Mouse (Mus musculus): ENCODE measurements around the gene Cldn9. TPM values are rescaled to one million over a fixed set of nuclear protein-coding genes. Genes with fewer than 3 reads are reported as not detected.

The Cldn9 gene
- polyA plus RNA-seq, 1 experiment from 2014 or later: 2.0 TPM

- no peak overlapping the region; the same call in 1 of the 2 replicates for H3K9ac ChIP-seq (ENCODE audit: low read depth, low read length)
- no peak overlapping the region for H3K4me3 ChIP-seq (ENCODE audit: low read length)
- no peak for ATAC-seq
- 39% methylated on average over 5 of the region's 5 CpGs for WGBS
- H3K27ac ChIP-seq (ENCODE audit: low read depth, low read length): no peak overlapping the region
- peaks cover 38% of the 10 kb centered on the region for H3K4me1 ChIP-seq (ENCODE audit: control insufficient read depth, insufficient read depth, low read depth, low read length)
- H3K36me3 ChIP-seq (ENCODE audit: control insufficient read depth, insufficient read depth, low read length): no peaks in the 10 kb centered on the region
- peak overlapping the region; percentile 84; the same call in 1 of the 2 replicates for H3K4me2 ChIP-seq (ENCODE audit: low read length)
- peaks cover 29% of the 10 kb centered on the region for H3K27me3 ChIP-seq (replicated peaks; ENCODE audit: control insufficient read depth, insufficient read depth, low read length)
- no peaks in the 10 kb centered on the region for H3K9me3 ChIP-seq (ENCODE audit: control insufficient read depth, low read length)
Observed at GRCm38 (mm10) chr17:23675127-23675526, 8.7 kb downstream of the Cldn9 start.

GRCm38 (mm10) chr17:23674271-23674952, 9.4 kb downstream of the Cldn9 start:
- peaks cover 35% of the 10 kb centered on the region for H3K4me1 ChIP-seq (ENCODE audit: control insufficient read depth, insufficient read depth, low read depth, low read length)
- WGBS: 42% methylated on average over 9 of the region's 9 CpGs
- 0 out of 2 replicates have a peak, but pooled peaks cover 2% of the 10 kb centered on the region for H3K36me3 ChIP-seq (ENCODE audit: control insufficient read depth, insufficient read depth, low read length)
- H3K9ac ChIP-seq (ENCODE audit: low read depth, low read length): peak overlapping the region; percentile 83
- H3K4me2 ChIP-seq (ENCODE audit: low read length): peak overlapping the region; percentile 84
- no peak; the same call in 1 of the 2 replicates for ATAC-seq
- peaks cover 23% of the 10 kb centered on the region for H3K27me3 ChIP-seq (replicated peaks; ENCODE audit: control insufficient read depth, insufficient read depth, low read length)
- peak overlapping the region; percentile 74 for H3K4me3 ChIP-seq (ENCODE audit: low read length)
- no peaks in the 10 kb centered on the region for H3K9me3 ChIP-seq (ENCODE audit: control insufficient read depth, low read length)
- peak overlapping the region; percentile 85 for H3K27ac ChIP-seq (ENCODE audit: low read depth, low read length)

GRCm38 (mm10) chr17:23673424-23674073, 10.3 kb downstream of the Cldn9 start, which contains the start of the genes Hcfc1r1 and Thoc6:
TSS of gene Hcfc1r1 (plus strand) at chr17:23673596.
TSS of gene Thoc6 (minus strand) at chr17:23673882.
- H3K36me3 ChIP-seq (ENCODE audit: control insufficient read depth, insufficient read depth, low read length): 0 out of 2 replicates have a peak, but pooled peaks cover 2% of the 10 kb centered on the region
- ATAC-seq: peak; percentile 96
- peaks cover 16% of the 10 kb centered on the region for H3K27me3 ChIP-seq (replicated peaks; ENCODE audit: control insufficient read depth, insufficient read depth, low read length)
- H3K4me2 ChIP-seq (ENCODE audit: low read length): peak within 1 kb of the TSS; percentile 84
- no peaks in the 10 kb centered on the region for H3K9me3 ChIP-seq (ENCODE audit: control insufficient read depth, low read length)
- 0% methylated on average over 45 of the region's 45 CpGs for WGBS
- peak within 1 kb of the TSS; percentile 74 for H3K4me3 ChIP-seq (ENCODE audit: low read length)
- H3K4me1 ChIP-seq (ENCODE audit: control insufficient read depth, insufficient read depth, low read depth, low read length): peaks cover 32% of the 10 kb centered on the region
- H3K9ac ChIP-seq (ENCODE audit: low read depth, low read length): peak within 1 kb of the TSS; percentile 83
- peak within 1 kb of the TSS; percentile 85 for H3K27ac ChIP-seq (ENCODE audit: low read depth, low read length)

GRCm38 (mm10) chr17:23672761-23673160, 11.1 kb downstream of the Cldn9 start:
- H3K27ac ChIP-seq (ENCODE audit: low read depth, low read length): no peak overlapping the region
- H3K4me2 ChIP-seq (ENCODE audit: low read length): peak overlapping the region; percentile 84
- peak overlapping the region; percentile 74 for H3K4me3 ChIP-seq (ENCODE audit: low read length)
- peaks cover 32% of the 10 kb centered on the region for H3K4me1 ChIP-seq (ENCODE audit: control insufficient read depth, insufficient read depth, low read depth, low read length)
- no peak overlapping the region for H3K9ac ChIP-seq (ENCODE audit: low read depth, low read length)
- H3K36me3 ChIP-seq (ENCODE audit: control insufficient read depth, insufficient read depth, low read length): peaks cover 6% of the 10 kb centered on the region
- no peak for ATAC-seq
- WGBS: 70% methylated on average over 3 of the region's 3 CpGs
- H3K9me3 ChIP-seq (ENCODE audit: control insufficient read depth, low read length): no peaks in the 10 kb centered on the region
- peaks cover 12% of the 10 kb centered on the region for H3K27me3 ChIP-seq (replicated peaks; ENCODE audit: control insufficient read depth, insufficient read depth, low read length)

DNA sequence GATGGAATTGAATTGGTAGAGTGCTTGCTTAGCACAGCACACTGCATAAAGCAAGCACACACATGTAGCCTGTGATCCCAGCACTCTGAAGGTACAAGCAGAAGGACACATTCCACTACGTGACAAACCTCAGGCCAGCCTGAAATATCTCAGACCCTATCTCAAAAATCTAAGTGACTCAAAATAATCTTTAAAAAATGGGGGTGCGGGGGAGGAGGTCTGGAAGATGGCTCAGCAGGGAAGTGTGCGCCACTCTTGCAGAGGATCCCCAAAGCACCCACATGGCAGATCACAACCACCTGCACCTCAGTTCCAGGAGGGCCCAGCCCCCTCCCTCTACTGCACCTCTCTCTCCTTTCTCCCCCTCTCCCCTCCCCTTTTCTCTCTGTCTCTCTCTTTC, 12.3 kb downstream of the Cldn9 start:
- ATAC-seq: no peak
- Histone ChIP-seq H3K27me3 (replicated peaks; ENCODE audit: control insufficient read depth, insufficient read depth, low read length) (peaks cover 12% of the 10 kb centered on the region), H3K4me3 (ENCODE audit: low read length) (no peak overlapping the region), H3K36me3 (ENCODE audit: control insufficient read depth, insufficient read depth, low read length) (peaks cover 6% of the 10 kb centered on the region), H3K9ac (ENCODE audit: low read depth, low read length) (no peak overlapping the region), H3K4me2 (ENCODE audit: low read length) (no peak overlapping the region), H3K4me1 (ENCODE audit: control insufficient read depth, insufficient read depth, low read depth, low read length) (peaks cover 23% of the 10 kb centered on the region), H3K9me3 (ENCODE audit: control insufficient read depth, low read length) (no peaks in the 10 kb centered on the region), H3K27ac (ENCODE audit: low read depth, low read length) (no peak overlapping the region)
- 99% methylated on average over 3 of the region's 3 CpGs for WGBS

DNA sequence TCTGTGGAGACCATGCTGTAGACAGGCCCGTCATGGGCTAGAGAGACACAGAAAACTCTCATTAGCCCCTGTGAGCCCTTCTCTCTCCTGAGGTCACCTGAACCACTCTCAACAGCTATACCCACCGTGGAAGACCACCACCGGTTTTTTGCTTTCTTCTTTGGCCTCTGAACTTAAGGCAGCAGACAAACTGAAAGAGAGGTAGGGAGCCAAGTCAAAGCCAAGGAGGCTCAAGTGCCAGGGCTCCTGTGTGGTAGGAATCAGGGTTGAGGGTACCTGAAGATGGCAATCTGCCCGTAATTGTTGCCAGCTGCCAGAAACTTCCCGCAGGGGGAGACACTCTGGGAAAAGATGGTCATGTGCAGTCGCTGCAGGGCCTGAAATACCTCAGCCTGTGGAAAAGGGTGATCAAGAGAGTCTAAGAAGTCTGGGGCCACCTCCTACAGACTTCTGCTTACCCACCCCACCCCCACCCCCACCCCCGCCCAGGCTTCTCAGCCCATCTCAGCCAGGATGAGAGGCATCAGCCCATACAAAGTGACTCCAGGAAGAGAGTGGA, 13.2 kb downstream of the Cldn9 start:
- peaks cover 13% of the 10 kb centered on the region for H3K4me1 ChIP-seq (ENCODE audit: control insufficient read depth, insufficient read depth, low read depth, low read length)
- H3K36me3 ChIP-seq (ENCODE audit: control insufficient read depth, insufficient read depth, low read length): peaks cover 6% of the 10 kb centered on the region
- H3K9ac ChIP-seq (ENCODE audit: low read depth, low read length): no peak overlapping the region
- H3K9me3 ChIP-seq (ENCODE audit: control insufficient read depth, low read length): no peaks in the 10 kb centered on the region
- no peak overlapping the region for H3K27ac ChIP-seq (ENCODE audit: low read depth, low read length)
- H3K4me2 ChIP-seq (ENCODE audit: low read length): no peak overlapping the region
- whole genome bisulfite sequencing: 91% methylated on average over 7 of the region's 7 CpGs
- peaks cover 5% of the 10 kb centered on the region; the same call in 1 of the 2 replicates for H3K27me3 ChIP-seq (replicated peaks; ENCODE audit: control insufficient read depth, insufficient read depth, low read length)
- ATAC-seq: no peak
- H3K4me3 ChIP-seq (ENCODE audit: low read length): no peak overlapping the region

DNA sequence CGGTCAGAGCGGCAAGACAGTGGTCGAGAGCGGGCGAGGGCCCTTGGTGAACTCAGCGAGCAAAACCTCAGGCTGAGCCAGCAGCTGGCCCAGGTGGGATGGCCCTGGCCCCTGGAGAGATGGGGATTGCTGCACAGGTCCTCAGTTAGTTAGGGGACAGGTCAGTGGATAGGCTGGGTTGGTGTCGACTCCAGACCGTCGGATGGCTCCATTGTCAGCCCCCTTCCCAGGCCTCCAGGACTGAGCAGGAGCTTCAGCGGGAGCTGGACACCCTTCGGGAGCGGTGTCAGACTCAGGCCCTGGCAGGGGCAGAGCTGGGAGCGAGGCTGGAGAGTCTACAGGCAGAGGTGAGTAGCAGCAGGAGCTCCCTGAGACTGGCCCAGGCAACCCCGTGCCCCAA, 18.3 kb downstream of the Cldn9 start:
- Histone ChIP-seq H3K9ac (ENCODE audit: low read depth, low read length) (no peak overlapping the region), H3K9me3 (ENCODE audit: control insufficient read depth, low read length) (no peaks in the 10 kb centered on the region), H3K36me3 (ENCODE audit: control insufficient read depth, insufficient read depth, low read length) (peaks cover 6% of the 10 kb centered on the region), H3K4me2 (ENCODE audit: low read length) (no peak overlapping the region), H3K27ac (ENCODE audit: low read depth, low read length) (no peak overlapping the region), H3K4me1 (ENCODE audit: control insufficient read depth, insufficient read depth, low read depth, low read length) (peaks cover 2% of the 10 kb centered on the region; the same call in 1 of the 2 replicates), H3K27me3 (replicated peaks; ENCODE audit: control insufficient read depth, insufficient read depth, low read length) (peaks cover 16% of the 10 kb centered on the region), H3K4me3 (ENCODE audit: low read length) (no peak overlapping the region)
- WGBS: 86% methylated on average over 13 of the region's 14 CpGs
- no peak for ATAC-seq

DNA sequence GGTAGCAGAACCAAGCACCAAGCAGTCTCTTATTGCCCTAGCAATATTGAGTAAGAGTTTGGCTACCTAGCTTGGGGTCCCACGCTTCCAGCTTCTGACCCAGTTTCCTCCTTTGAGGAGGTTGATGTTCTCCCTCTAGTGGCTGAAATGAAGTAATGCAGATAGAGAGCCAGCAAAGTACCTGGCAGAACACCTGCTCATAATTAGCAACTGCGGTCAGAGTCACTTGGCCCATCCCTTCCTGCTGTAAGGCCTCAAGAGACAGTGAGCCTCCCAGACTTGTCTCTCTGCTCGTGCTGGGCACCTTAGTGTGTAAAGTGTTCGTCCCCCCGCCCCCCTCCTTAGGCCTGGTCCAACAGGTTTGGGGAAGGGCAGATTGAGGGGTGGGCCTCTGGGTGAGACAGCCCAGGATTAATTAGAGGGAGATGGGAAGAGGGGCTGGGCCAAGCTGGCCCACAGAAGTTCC, 19.2 kb downstream of the Cldn9 start:
- Histone ChIP-seq H3K27ac (ENCODE audit: low read depth, low read length) (no peak overlapping the region), H3K36me3 (ENCODE audit: control insufficient read depth, insufficient read depth, low read length) (peaks cover 4% of the 10 kb centered on the region), H3K4me3 (ENCODE audit: low read length) (no peak overlapping the region), H3K9me3 (ENCODE audit: control insufficient read depth, low read length) (no peaks in the 10 kb centered on the region), H3K27me3 (replicated peaks; ENCODE audit: control insufficient read depth, insufficient read depth, low read length) (peaks cover 24% of the 10 kb centered on the region), H3K4me1 (ENCODE audit: control insufficient read depth, insufficient read depth, low read depth, low read length) (peaks cover 4% of the 10 kb centered on the region; the same call in 1 of the 2 replicates), H3K9ac (ENCODE audit: low read depth, low read length) (no peak overlapping the region), H3K4me2 (ENCODE audit: low read length) (no peak overlapping the region)
- peak; percentile 48; the same call in 1 of the 2 replicates for ATAC-seq
- 12% methylated on average over 5 of the region's 5 CpGs for WGBS

DNA sequence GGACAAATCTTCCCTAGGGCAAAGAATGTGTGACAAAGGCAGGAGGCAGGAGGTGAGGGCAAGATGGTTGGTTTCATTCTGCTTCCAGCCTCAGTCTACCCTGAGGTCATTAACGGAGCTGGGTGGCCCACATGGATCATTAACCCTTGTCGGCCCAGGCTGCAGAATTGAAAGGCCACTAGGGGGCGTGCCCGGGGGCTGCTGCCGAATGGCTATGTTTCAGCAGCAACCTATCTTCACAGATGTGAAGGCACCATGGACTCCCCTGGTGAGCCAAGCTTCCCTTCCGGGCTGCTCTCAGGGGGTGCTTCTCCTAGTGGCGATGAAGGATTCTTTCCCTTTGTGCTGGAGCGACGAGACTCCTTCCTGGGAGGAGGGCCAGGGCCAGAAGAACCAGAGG, 22.3 kb downstream of the Cldn9 start:
- ATAC-seq: no peak
- peaks cover 4% of the 10 kb centered on the region; the same call in 1 of the 2 replicates for H3K4me1 ChIP-seq (ENCODE audit: control insufficient read depth, insufficient read depth, low read depth, low read length)
- H3K4me3 ChIP-seq (ENCODE audit: low read length): no peak overlapping the region
- peaks cover 32% of the 10 kb centered on the region for H3K27me3 ChIP-seq (replicated peaks; ENCODE audit: control insufficient read depth, insufficient read depth, low read length)
- no peaks in the 10 kb centered on the region for H3K9me3 ChIP-seq (ENCODE audit: control insufficient read depth, low read length)
- no peak overlapping the region for H3K9ac ChIP-seq (ENCODE audit: low read depth, low read length)
- WGBS: under 1% methylated on average over 9 of the region's 9 CpGs
- no peaks in the 10 kb centered on the region; the same call in 1 of the 2 replicates for H3K36me3 ChIP-seq (ENCODE audit: control insufficient read depth, insufficient read depth, low read length)
- H3K27ac ChIP-seq (ENCODE audit: low read depth, low read length): no peak overlapping the region
- no peak overlapping the region for H3K4me2 ChIP-seq (ENCODE audit: low read length)

Measured in hindbrain, embryonic 16.5 days (tissue).